Mouse (Mus musculus) MEL-GATA-1-ER (cell line): ENCODE results near the gene Mfsd11.
A peak's percentile ranks its signal among the peaks of the same experiment; 100 is the strongest.
"Not testable (repeated sequence)": the region's sequence is repeated elsewhere in the genome, so short reads cannot be mapped to it uniquely, and the experiment has no call there.

Experiments used
- DNase-seq: peaks from one replicate; pipeline ENCODE4 v3.0.0-alpha.2; 2012; ENCODE audit warnings: low read depth; ENCODE audit errors: extremely low read depth

Gene Mfsd11

DNA sequence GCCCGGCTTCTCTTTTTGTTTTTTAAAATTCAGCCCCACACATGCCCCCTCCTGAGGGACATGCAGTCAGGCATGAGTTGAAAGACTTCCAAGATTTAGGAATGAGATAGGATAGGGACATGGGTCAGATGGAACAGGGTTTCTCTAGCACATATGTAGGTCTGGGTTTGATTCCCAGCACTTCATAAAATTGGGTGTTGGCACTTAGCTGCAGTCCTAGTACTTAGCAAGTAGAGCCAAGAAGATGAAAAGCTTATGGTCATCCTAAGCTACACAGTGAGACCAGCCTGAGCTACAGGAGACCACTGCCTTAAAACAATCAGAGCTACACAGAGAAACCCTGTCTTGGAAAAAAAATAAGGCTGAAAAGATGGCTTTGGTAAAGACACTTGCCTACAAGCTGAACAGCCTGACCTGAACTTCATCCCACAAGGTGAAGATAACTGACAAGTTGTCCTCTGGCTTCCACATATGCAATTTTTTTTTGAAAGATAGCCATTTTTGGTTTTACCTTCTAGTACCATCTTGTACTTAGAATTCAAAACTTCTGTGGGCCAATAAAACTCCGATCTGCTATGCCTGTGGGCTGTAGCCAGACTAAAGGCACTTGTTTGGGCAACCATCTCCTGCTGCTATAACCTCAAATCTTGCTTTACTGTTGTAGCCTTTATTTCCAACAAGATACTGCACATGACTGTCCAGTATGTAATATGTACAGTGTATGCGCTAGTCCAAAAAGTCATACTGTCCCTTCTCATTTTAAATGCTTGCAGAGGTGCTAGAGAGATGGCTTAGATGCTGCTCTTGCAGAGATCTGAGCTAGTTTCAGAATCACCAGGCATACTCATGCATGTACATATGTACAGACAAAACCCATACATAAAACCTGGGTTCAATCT lies 4.8 kb upstream of the Mfsd11 start:
- no peak for DNase-seq

- no peak for DNase-seq
Observed at GRCm38 (mm10) chr11:116848086-116848876, 4.0 kb upstream of the Mfsd11 start.

DNA sequence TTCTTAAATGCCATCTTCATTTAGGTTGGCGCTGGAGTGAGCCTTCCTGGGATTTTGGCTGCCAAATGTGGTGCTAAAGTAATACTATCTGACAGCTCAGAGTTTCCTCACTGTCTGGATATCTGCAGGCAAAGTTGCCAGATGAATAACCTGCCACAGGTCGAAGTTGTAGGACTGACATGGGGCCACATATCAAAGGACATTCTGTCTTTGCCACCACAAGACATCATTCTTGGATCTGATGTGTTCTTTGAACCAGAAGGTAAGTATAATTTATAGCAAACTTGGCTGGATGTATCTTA lies 3.4 kb upstream of the Mfsd11 start:
- DNase-seq, result not testable (repeated sequence)

GRCm38 (mm10) chr11:116849587-116849986 lies 2.7 kb upstream of the Mfsd11 start:
- no peak for DNase-seq

DNA sequence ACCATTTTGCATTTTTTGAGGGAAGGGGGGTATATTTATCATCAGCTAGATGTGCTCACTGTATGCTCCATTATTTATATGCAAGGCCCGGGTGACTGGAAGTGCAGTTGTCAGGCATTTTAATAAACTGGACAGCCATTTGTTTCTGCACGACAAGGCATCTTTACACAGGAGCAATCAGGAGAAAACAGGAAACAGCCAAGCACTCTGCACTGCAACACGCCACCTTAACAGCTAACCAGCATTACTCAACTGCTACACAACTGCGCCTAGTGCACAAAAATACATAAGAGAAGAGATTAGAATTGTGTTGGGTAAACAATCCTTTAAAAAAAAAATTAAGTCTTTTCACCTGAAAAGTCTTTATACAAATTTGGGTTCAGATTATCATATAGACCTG lies 2.2 kb upstream of the Mfsd11 start:
- DNase-seq, result no peak

GRCm38 (mm10) chr11:116850833-116851477 lies 1.3 kb upstream of the Mfsd11 start:
- no peak for DNase-seq

DNA sequence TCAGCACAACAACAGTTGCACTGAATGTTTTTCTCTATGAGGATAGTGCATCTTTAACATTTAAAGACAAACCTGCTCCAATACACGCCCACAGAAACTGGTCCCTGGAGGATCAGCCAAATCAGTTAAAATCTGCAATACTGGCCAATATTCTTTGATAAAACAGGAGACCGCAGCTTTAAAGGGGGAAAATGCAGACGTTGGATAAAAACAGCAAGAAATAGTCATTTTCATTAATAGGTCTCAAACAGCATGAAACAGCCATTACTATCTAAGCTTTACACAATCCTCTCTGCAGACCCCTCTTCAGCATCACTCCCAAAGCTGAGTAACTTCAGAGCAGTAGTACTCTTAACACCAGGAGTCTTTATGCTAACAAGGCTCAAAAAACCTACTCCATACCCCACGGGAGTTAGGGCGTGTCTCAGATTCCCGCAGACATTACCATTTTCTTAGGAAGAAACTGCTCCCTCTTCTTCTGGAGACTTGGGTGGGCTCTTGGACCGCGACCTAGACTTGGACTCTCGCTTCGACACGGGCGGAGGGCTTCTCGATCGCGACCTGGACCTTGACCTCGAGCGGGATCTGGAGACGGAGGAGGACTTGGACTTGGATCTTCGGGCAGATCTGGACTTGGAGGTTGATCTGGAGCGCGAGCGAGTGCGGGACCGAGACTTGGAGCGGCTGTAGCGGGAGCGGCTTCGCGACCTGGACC lies 507 bp upstream of the Mfsd11 start:
- no peak for DNase-seq

- peak; percentile 90 for DNase-seq
Observed at GRCm38 (mm10) chr11:116852891-116853511, 761 bp downstream of the Mfsd11 start, which contains the start of gene Srsf2. TSS of gene Srsf2 (minus strand) at chr11:116853094.

DNA sequence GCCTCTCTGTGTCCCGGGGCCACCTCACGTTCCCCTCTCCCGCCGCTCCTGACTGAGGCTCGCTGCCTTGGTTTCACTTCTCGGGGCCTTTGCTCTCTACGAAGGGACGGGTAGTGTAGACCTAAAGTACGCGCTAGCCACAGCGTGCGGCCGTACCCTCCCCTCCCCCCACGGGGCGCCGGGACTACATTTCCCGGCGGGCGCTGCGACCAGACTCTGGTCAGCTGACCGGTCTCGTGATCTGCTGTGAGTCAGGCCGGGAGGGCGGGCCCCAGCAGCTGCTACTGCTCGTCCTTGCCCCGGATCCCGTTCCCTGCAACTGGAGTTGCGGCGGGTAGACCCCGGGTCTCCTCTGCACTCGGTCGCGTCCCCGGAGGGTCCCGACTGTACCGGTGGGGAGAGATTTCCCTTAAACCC lies 1.3 kb downstream of the Mfsd11 start:
- peak; percentile 78 for DNase-seq

DNA sequence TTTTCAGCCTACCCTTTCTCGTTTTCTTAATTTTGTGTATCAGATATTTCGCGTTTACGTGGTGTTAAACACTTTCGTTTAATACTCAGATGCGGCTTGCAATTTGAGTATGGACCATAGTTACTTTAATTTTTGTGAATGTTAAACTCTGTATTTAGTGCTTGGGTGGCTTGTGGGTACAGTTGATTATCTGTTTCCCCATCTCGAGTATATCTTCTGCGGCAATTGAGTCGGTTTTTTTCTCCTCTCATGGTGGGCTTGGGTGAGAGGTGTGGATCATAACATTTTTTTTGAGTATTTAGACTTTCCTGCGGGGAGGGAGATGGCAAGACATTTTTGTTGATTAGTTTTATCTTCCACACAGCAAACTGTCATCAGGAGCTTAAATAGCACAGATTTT lies 2.0 kb downstream of the Mfsd11 start:
- DNase-seq, result no peak

DNA sequence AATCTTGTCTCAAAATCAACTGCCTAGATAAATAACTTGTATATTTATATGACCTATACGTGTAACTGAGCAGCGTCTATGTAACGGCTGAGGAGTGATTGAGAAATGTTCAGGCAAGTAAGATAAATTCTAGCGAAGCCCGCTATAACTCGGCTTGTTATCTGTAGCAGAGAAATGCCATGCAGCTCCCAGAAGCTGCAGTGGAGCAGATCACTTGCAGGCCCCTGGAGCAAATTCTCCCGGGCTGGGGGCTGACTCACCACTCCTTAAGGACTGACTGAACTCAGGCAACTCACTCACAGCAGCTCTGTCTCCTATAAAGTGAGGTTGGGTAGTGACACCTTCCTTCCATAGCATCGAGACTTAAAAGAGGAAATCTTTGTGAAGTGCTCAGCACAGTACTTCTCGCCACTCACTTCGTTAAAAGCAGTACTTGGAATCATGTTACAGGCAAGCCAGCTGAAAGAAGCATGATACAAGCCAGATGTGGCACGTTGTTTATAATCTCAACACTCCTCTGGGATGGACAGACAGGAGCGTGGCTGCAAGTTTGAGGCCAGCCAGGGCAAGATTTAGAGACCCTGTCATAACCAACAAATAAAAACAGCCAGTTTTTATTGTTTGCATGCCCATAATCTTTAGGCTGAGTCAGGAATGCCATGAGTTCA lies 5.1 kb downstream of the Mfsd11 start:
- DNase-seq, result no peak

- no peak for DNase-seq
Observed at GRCm38 (mm10) chr11:116864444-116864843, 12.2 kb downstream of the Mfsd11 start.

- DNase-seq, result no peak
Observed at GRCm38 (mm10) chr11:116865945-116866585, 13.8 kb downstream of the Mfsd11 start.

DNA sequence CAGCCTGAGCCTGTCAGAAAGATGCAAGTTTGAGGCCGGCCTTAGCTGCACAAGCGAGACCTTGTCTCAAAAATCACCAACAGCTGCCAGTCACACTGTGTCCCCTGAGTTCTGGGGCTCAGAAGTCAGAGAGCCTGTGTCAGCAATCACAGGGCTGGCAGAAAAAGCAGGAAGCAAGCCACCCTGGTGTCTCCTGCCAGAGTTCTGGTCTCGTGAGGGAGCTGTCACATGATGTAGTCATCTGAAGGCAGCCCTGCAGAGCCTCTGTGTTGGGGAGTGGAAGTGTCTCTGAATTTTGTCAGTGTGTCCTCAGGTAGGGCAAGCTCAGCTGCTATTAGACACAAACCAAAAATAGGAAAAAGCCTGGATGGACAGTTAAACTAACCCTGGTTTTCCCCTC lies 15.9 kb downstream of the Mfsd11 start:
- DNase-seq, result no peak

- no peak for DNase-seq
Observed at GRCm38 (mm10) chr11:116869223-116869622, 17.0 kb downstream of the Mfsd11 start.

GRCm38 (mm10) chr11:116869641-116870040 lies 17.4 kb downstream of the Mfsd11 start:
- DNase-seq, result no peak

- no peak for DNase-seq
Observed at GRCm38 (mm10) chr11:116871538-116871937, 19.3 kb downstream of the Mfsd11 start.

DNA sequence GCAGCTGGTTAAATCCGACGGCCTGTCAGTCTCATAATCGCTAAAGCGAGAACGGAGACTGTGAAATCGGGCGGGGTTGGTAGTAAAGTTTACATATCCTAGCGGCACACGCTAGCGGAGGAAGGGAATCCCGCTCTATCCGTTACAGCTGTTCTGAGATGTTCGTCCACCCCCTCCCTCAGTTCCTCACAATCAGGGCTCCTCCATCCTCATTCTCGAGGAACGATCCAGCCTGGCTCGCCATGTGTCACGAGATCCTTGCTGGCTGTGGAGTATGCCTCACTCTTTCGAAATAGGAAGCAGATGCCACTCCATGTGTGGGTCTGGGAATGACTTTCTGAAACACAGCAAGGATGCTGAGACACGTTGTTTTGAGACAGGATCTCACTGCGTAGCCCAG lies 21.7 kb downstream of the Mfsd11 start:
- DNase-seq, result no peak

- no peak for DNase-seq
Observed at GRCm38 (mm10) chr11:116878454-116878853, 26.2 kb downstream of the Mfsd11 start.

GRCm38 (mm10) chr11:116880839-116881238 lies 28.6 kb downstream of the Mfsd11 start:
- no peak for DNase-seq
